Mouse (Mus musculus) MEL (cell line): ENCODE data around the gene Gm11037.

Experiments used
- BHLHE40 ChIP-seq: IDR thresholded peaks from 2 replicates; pipeline ENCODE4 v1.6.1; 2012; ENCODE audit warnings: low read depth, mild to moderate bottlenecking, inconsistent platforms, low read length, improper control_type of control experiment, borderline replicate concordance
- CHD2 ChIP-seq: IDR thresholded peaks from 2 replicates; pipeline ENCODE4 v1.6.1; 2011; ENCODE audit warnings: low read length, improper control_type of control experiment
- CTCF ChIP-seq, 3 experiments: IDR thresholded peaks in 2 of 3; conservative IDR thresholded peaks in 1 of 3; 2 replicates each; pipeline ENCODE4 v1.5.1; 2011 to 2012; ENCODE audit warnings: low read length in 3 of 3, low read depth in 2 of 3, mild to moderate bottlenecking in 2 of 3, improper control_type of control experiment in 1 of 3, inconsistent platforms in 1 of 3, mixed read lengths in 1 of 3, moderate library complexity in 1 of 3; ENCODE audit not compliant: control insufficient read depth in 1 of 3, insufficient read depth in 1 of 3, poor library complexity in 1 of 3, severe bottlenecking in 1 of 3
- MAFK ChIP-seq: IDR thresholded peaks from 2 replicates; pipeline ENCODE4 v1.6.1; 2011; ENCODE audit warnings: low read depth, mild to moderate bottlenecking, low read length, improper control_type of control experiment, borderline replicate concordance
- MAX ChIP-seq: IDR thresholded peaks from 2 replicates; pipeline ENCODE4 v1.6.1; 2011; ENCODE audit warnings: low read length, improper control_type of control experiment
- POLR2A ChIP-seq, 2 experiments: IDR thresholded peaks; 2 replicates each; pipeline ENCODE4 v1.6.1; 2011 to 2012; ENCODE audit warnings: low read length in 2 of 2, mild to moderate bottlenecking in 2 of 2, control low read depth in 1 of 2, improper control_type of control experiment in 1 of 2, low read depth in 1 of 2, moderate library complexity in 1 of 2; ENCODE audit not compliant: control insufficient read depth in 1 of 2, insufficient read depth in 1 of 2, poor library complexity in 1 of 2
- RCOR1 ChIP-seq: IDR thresholded peaks from 2 replicates; pipeline ENCODE4 v1.6.1; 2012; ENCODE audit warnings: low read depth, mild to moderate bottlenecking, inconsistent platforms, low read length, improper control_type of control experiment
- SIN3A ChIP-seq: IDR thresholded peaks from 2 replicates; pipeline ENCODE4 v1.6.1; 2012; ENCODE audit warnings: low read length, improper control_type of control experiment, inconsistent platforms
- TAL1 ChIP-seq: IDR thresholded peaks from 2 replicates; pipeline ENCODE4 v1.6.1; 2012; ENCODE audit warnings: mild to moderate bottlenecking, inconsistent platforms, low read length, moderate library complexity, mixed read lengths
- TCF12 ChIP-seq: IDR thresholded peaks from 2 replicates; pipeline ENCODE4 v1.6.1; 2014; ENCODE audit warnings: low read depth, mild to moderate bottlenecking, inconsistent platforms, low read length, improper control_type of control experiment, moderate library complexity
- ZNF384 ChIP-seq: IDR thresholded peaks from 2 replicates; pipeline ENCODE4 v1.6.1; 2012; ENCODE audit warnings: low read depth, mild to moderate bottlenecking, inconsistent platforms, low read length, improper control_type of control experiment

- TF ChIP-seq CTCF (IDR thresholded peaks at IDR 0.05 in 2 of 3, conservative IDR thresholded peaks at IDR 0.05 in 1 of 3; ENCODE audit: control insufficient read depth in 1 of 3, insufficient read depth in 1 of 3, low read depth in 2 of 3, low read length in 3 of 3, poor library complexity in 1 of 3, severe bottlenecking in 1 of 3) (no peak), RCOR1 (no peak), MAFK (no peak), MAX (no peak), CHD2 (no peak), ZNF384 (no peak), TCF12 (no peak), SIN3A (no peak), POLR2A (IDR thresholded peaks at IDR 0.05; ENCODE audit: control insufficient read depth in 1 of 2, insufficient read depth in 1 of 2, low read depth in 1 of 2, low read length in 2 of 2, poor library complexity in 1 of 2) (no peak), TAL1 (no peak), BHLHE40 (no peak)
These were observed 23.7 kb downstream of the Gm11037 start for GRCm38 (mm10) chr2:131156987-131157386.
